Mouse (Mus musculus) C2C12 (cell line): Measurements from ENCODE around the gene Pde1c. TPM values are rescaled to one million over a fixed set of nuclear protein-coding genes. Genes with fewer than 3 reads are reported as not detected.

Experiments used
- H3K27me3 ChIP-seq: one replicate; pipeline ENCODE4 v1.6.1; 2011; ENCODE audit not compliant: control insufficient read depth, insufficient read depth, insufficient read length
- H3K36me3 ChIP-seq: one replicate; pipeline ENCODE4 v1.6.1; 2011; ENCODE audit not compliant: control insufficient read depth, insufficient read depth
- H3K4me3 ChIP-seq: one replicate; pipeline ENCODE4 v1.5.1; 2011; ENCODE audit warnings: mild to moderate bottlenecking, control low read depth; ENCODE audit not compliant: poor library complexity, insufficient read depth, severe bottlenecking
- H3K79me2 ChIP-seq: one replicate; pipeline ENCODE4 v1.6.1; 2011; ENCODE audit not compliant: control insufficient read depth, insufficient read depth
- H3K79me3 ChIP-seq: one replicate; pipeline ENCODE4 v1.6.1; 2011; ENCODE audit warnings: low read depth, control low read depth
- H3ac ChIP-seq: one replicate; pipeline ENCODE3; 2011; ENCODE audit warnings: low read depth; ENCODE audit not compliant: control insufficient read depth, insufficient read length
- CEBPB ChIP-seq: IDR thresholded peaks from one replicate; pipeline ENCODE4 v1.6.1; 2011; ENCODE audit warnings: low read depth, mild to moderate bottlenecking, control low read depth, moderate library complexity
- CTCF ChIP-seq: IDR thresholded peaks from one replicate; pipeline ENCODE4 v1.5.1; 2011; ENCODE audit not compliant: control insufficient read depth, insufficient read depth, insufficient read length
- FOSL1 ChIP-seq: IDR thresholded peaks from one replicate; pipeline ENCODE4 v1.8.0; 2011; ENCODE audit warnings: mild to moderate bottlenecking, low read length; ENCODE audit not compliant: poor library complexity, insufficient read depth, severe bottlenecking
- MAX ChIP-seq: IDR thresholded peaks from one replicate; pipeline ENCODE4 v1.6.1; 2011; ENCODE audit warnings: mild to moderate bottlenecking, control low read depth
- MYOD1 ChIP-seq: IDR thresholded peaks from one replicate; pipeline ENCODE4 v1.6.1; 2011; ENCODE audit warnings: low read depth; ENCODE audit not compliant: control insufficient read depth, insufficient read length
- MYOG ChIP-seq: IDR thresholded peaks from one replicate; pipeline ENCODE4 v1.6.1; 2011; ENCODE audit not compliant: control insufficient read depth, insufficient read length; ENCODE audit errors: extremely low read depth
- USF1 ChIP-seq: IDR thresholded peaks from one replicate; pipeline ENCODE4 v1.6.1; 2011; ENCODE audit warnings: low read depth, mild to moderate bottlenecking, control low read depth, moderate library complexity
- polyA plus RNA-seq: library from polyadenylated mRNA; unstranded; fragments of >200 nt; fragmentation: generic; extraction: Trizol; gene quantifications from one replicate; pipeline ENCODE4 v1.2.1, GENCODE M21; 2012; ENCODE audit warnings: missing spikeins

Gene Pde1c
- polyA plus RNA-seq, 1 experiment: 0.05 TPM

DNA sequence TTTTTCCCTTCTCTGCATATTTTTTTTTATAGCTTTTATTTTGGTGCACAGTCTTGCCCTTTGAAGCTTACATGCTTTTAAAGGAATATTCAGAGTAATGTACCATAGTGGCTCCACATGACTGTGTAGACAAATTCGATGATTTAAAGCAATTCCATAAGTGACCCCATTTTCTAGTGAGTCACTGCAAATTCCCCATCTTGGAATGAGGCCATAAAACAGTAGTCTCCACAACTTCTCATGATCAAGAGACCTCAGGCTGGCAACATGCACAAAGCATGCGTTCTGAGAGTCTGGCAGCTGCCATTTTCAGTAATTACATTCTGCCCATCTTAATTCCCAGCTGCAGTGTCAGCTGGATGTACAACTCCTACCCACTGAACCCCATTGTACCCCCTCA is 297.2 kb downstream of the Pde1c start:
- no peaks in the 10 kb centered on the region for H3K27me3 ChIP-seq
- no peak overlapping the region for H3K4me3 ChIP-seq
- no peaks in the 10 kb centered on the region for H3K36me3 ChIP-seq
- H3K79me2 ChIP-seq: no peaks in the 10 kb centered on the region
- TF ChIP-seq USF1 (no peak), FOSL1 (no peak), CTCF (no peak), MAX (no peak), MYOD1 (no peak), MYOG (no peak), CEBPB (no peak)
- H3ac ChIP-seq: no peak overlapping the region
- no peaks in the 10 kb centered on the region for H3K79me3 ChIP-seq

DNA sequence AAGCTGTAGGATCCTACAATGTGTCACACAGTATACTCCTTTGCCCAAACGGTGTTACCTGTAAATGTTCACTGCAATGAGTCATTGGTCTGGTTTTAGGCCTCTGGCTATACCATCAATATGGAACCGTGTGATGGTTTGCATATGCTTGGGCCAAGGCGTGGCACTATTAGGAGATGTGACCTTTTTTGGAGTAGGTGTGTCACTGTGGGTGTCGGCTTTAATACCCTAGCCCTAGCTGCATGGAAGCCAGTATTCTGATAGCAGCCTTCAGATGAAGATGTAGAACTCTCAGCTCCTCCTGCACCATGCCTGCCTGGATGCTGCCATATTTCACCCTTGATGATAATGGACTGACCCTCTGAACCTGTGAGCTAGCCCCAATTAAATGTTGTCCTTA is 304.4 kb downstream of the Pde1c start:
- Histone ChIP-seq H3K27me3 (no peaks in the 10 kb centered on the region), H3K36me3 (no peaks in the 10 kb centered on the region), H3ac (no peak overlapping the region), H3K79me2 (no peaks in the 10 kb centered on the region), H3K79me3 (no peaks in the 10 kb centered on the region), H3K4me3 (no peak overlapping the region)
- no peak for TF ChIP-seq CTCF
- TF ChIP-seq MYOG: no peak
- TF ChIP-seq MYOD1: no peak
- no peak for TF ChIP-seq FOSL1
- no peak for TF ChIP-seq USF1
- TF ChIP-seq MAX: no peak
- TF ChIP-seq CEBPB: no peak

DNA sequence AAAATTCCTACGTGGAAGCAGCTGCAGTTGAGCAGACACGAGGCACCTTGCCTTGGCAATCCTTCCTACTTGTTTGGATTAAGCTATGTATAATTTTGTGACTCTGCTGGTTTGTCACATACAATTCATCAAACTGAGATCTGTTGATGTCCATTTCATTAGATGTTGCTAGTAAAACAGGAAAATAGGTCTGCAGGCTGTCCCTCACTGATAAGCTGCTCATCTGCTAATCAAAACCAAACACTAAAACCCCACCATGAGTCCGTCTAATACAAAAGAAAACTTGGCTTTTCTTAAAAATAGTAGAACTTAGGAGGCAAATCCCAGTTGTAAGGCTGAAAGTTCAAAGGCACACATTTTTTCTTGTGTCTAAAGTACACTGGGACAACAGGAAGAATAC is 308.8 kb downstream of the Pde1c start:
- Histone ChIP-seq H3K27me3 (no peaks in the 10 kb centered on the region), H3ac (no peak overlapping the region), H3K4me3 (no peak overlapping the region), H3K36me3 (no peaks in the 10 kb centered on the region), H3K79me3 (no peaks in the 10 kb centered on the region), H3K79me2 (no peaks in the 10 kb centered on the region)
- TF ChIP-seq MYOD1 (no peak), MAX (no peak), FOSL1 (no peak)

GRCm38 (mm10) chr6:56257555-56258297 is 311.2 kb downstream of the Pde1c start:
- H3ac ChIP-seq: no peak overlapping the region
- no peaks in the 10 kb centered on the region for H3K79me3 ChIP-seq
- no peak overlapping the region for H3K4me3 ChIP-seq
- no peaks in the 10 kb centered on the region for H3K27me3 ChIP-seq
- no peaks in the 10 kb centered on the region for H3K79me2 ChIP-seq
- TF ChIP-seq USF1 (no peak), MYOG (no peak), CEBPB (no peak), MYOD1 (no peak), CTCF (no peak), MAX (no peak), FOSL1 (no peak)
- no peaks in the 10 kb centered on the region for H3K36me3 ChIP-seq

DNA sequence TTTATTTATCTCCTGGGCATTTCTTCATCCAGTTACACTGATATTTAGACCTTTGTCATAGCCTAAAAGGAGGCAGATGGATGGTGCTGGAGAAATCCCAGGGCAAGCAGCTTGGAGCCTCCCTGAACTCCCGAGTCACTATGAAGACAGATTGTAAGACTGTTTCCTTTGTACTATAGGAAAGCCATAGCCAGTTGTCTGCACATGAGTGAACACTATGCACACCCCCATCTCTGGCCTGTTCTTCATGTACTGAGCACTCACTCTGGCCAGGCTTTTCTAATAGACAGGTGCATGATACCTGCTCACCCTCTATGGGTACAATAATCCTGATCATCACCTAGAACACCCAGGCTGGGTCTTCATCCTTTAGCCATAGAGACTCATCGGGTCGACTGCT is 318.8 kb downstream of the Pde1c start:
- TF ChIP-seq MAX: no peak
- no peak for TF ChIP-seq CTCF
- TF ChIP-seq USF1: no peak
- no peak for TF ChIP-seq MYOG
- TF ChIP-seq FOSL1: no peak
- no peak for TF ChIP-seq MYOD1
- no peak for TF ChIP-seq CEBPB
- Histone ChIP-seq H3K36me3 (no peaks in the 10 kb centered on the region), H3K27me3 (no peaks in the 10 kb centered on the region), H3K4me3 (no peak overlapping the region), H3K79me3 (no peaks in the 10 kb centered on the region), H3ac (no peak overlapping the region), H3K79me2 (no peaks in the 10 kb centered on the region)

- no peaks in the 10 kb centered on the region for H3K79me3 ChIP-seq
- no peaks in the 10 kb centered on the region for H3K27me3 ChIP-seq
- H3K79me2 ChIP-seq: no peaks in the 10 kb centered on the region
- TF ChIP-seq MYOG: no peak
- no peak overlapping the region for H3ac ChIP-seq
- H3K4me3 ChIP-seq: no peak overlapping the region
- H3K36me3 ChIP-seq: no peaks in the 10 kb centered on the region
Observed at GRCm38 (mm10) chr6:56191426-56192140, 377.3 kb downstream of the Pde1c start.
